Mouse (Mus musculus) embryo, embryonic 10 days (tissue): ENCODE results near the gene Ufc1.
"Not testable (repeated sequence)": the region's sequence is repeated elsewhere in the genome, so short reads cannot be mapped to it uniquely, and the experiment has no call there.

ENCODE experiments used
- DNase-seq: peaks from one replicate; pipeline ENCODE4 v3.0.0-alpha.2; 2015; ENCODE audit warnings: low spot score

The Ufc1 gene

GRCm38 (mm10) chr1:171294298-171295062, at the start of gene Ufc1:
TSS of gene Ufc1 (minus strand) at chr1:171295024.
- peak; percentile 91 for DNase-seq

GRCm38 (mm10) chr1:171343922-171344677, 49.3 kb upstream of the Ufc1 start:
- no peak for DNase-seq

- no peak for DNase-seq
These were observed 47.7 kb upstream of the Ufc1 start for GRCm38 (mm10) chr1:171342262-171343207.

DNA sequence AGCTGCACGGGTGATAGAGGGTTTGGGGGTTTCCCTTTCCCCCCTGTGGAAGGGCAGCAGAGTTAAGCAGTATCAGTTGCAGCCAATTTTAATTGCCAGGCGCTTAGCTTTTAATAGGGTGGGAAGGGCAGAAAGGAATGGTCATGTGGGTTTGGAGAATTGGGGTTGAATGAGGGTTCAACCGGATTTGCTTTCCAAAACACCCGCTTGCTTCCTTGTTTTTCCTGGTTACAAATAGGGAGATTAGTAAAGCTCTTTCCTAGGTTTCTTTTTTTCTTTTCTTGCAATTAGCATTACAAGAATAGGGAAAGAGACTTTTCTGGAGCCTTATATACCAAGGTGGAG, 35.4 kb upstream of the Ufc1 start:
- DNase-seq: peak; percentile 26

GRCm38 (mm10) chr1:171329433-171330215, 34.8 kb upstream of the Ufc1 start:
- DNase-seq: peak; percentile 88

GRCm38 (mm10) chr1:171328839-171329432, 34.1 kb upstream of the Ufc1 start, which contains the start of gene Dedd:
TSS of gene Dedd (plus strand) at chr1:171329145.
- DNase-seq: peak; percentile 94

GRCm38 (mm10) chr1:171328244-171328643, 33.4 kb upstream of the Ufc1 start:
- DNase-seq: peak; percentile 34

DNA sequence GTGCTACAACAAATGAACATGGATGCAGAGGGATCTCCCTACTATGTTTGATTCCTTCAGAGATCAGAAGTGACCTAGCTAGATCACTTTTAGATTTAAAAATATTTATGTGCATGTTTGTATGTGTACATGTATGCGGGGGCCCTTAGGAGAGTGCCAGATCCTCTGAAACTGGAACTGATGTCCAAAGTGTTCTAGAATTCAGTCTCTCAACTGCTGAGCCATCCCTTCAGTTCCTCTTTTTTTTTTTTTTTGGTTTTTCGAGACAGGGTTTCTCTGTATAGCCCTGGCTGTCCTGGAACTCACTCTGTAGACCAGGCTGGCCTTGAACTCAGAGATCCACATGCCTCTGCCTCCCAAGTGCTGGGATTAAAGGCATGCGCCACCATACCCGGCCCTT, 31.8 kb upstream of the Ufc1 start:
- not testable (repeated sequence) for DNase-seq

DNA sequence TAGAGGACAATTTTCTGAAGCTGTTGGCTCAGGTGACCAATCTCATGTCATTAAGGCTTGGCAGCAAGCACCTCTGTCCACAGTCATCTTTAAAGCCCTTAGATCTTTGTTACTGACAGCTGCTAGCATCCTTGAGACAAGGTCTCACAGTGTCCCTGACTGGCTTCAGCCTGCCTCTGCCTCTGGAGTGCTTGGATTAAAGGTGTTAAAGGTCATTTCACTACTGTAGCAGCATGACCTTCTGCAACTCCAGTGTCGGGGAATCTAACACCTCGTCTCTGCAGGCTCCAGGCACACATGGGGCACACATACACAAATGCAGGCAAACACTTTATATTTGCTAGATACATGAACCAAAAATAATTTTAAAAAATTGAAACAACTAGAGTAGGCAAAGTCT, 30.7 kb upstream of the Ufc1 start:
- no peak for DNase-seq

GRCm38 (mm10) chr1:171322012-171322411, 27.2 kb upstream of the Ufc1 start:
- DNase-seq: no peak

GRCm38 (mm10) chr1:171321415-171321814, 26.6 kb upstream of the Ufc1 start:
- DNase-seq: peak; percentile 52

DNA sequence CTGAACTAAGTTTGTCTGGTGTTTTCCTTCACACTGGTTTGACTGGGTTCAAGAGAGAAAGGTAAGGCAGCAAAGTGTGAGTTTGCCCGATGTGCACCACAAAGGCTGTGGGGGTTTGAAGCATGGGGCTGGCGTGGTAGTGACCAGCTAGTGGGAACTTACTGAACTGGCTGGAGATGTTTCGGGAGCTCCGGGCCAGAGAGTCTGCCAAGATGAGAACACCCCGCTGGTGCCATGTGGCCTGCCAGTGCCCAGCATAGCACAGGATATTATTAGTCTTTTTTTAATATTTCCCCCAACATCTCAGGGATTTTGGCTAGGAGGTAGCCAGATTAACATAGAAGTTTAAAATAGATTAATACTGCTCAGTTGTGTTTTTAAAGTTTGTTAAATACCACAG, 25.3 kb upstream of the Ufc1 start:
- no peak for DNase-seq

DNA sequence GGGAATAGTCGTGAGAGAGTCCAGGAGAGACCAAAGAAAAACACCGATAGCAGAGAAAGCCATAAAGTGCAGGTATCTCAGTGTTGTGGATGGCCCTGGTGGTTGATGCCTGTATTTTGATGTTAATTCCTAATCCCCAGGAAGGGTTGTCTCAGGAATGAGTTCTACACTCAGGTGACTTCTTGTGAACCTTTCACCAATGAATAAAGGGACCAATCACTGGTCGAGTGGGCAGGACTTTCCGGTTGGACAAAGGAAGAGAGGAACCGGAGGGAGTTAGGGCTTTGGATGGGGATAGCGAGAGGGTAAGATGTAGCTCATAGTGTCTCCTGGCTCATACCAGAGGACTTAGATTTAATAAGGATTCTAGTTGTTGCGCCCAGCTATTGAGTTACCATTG, 24.9 kb upstream of the Ufc1 start:
- DNase-seq: peak; percentile 32

DNA sequence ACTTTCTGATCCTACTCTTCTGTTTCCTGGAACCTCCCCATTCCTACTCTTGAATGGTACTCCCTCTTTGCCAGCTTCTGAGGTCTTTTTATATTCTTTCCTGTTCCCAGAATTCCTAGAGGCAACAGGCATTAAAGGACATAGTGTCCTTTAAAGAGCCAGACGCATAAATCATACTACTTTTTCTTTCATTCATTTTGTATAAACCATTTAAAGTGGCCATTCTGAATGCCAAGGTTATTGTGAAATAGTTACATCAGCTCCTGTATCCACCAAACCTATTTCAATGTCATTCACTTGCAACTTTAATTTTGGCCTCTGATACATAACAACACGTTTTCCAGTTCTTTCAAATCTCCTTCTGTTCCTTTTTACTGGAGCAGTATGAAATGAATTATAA, 14.5 kb upstream of the Ufc1 start:
- no peak for DNase-seq

- not testable (repeated sequence) for DNase-seq
These were observed 11.3 kb upstream of the Ufc1 start for GRCm38 (mm10) chr1:171306157-171306556.

GRCm38 (mm10) chr1:171298226-171298625, 3.4 kb upstream of the Ufc1 start:
- no peak for DNase-seq

GRCm38 (mm10) chr1:171295063-171295402, 209 bp upstream of the Ufc1 start:
- no peak for DNase-seq

DNA sequence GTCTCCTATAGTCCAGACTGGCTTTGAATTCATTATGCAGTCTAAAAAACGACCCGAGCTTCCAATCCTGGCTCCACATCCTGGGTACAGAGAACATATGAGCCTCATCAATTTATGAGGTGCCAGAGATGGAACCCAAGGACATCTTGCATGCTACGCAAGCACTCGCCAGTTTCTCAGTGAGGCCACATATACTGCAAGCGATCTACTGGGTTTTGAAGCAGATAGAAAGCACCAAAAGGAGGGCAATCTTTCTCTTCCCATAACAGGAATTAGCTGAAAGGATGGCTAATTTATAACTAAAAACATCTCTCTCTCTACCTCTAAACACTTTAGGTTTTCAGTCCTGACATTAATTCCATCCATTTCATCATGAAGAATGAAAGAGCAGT, 922 bp downstream of the Ufc1 start:
- peak; percentile 10 for DNase-seq

DNA sequence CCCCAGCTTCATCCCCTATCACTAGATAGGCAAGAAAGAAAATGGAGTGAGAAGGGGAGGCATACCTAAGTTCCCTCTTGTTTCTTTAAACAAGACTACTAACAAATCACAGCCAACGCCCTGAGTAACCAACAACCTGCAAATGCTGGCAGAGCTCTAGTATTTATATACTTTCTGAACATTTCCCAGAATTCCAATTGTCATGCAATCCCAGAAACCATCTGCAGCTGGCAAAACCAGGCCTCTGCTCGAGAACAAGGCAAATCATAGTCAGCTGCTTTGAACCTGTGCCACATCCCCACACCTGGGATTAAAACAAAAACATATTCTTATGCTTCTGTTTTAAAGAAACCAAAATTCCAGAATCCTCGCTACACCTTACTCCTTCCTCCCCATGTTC, 1.5 kb downstream of the Ufc1 start:
- DNase-seq: peak; percentile 2

GRCm38 (mm10) chr1:171288328-171288727, 6.5 kb downstream of the Ufc1 start:
- DNase-seq: no peak
